Mouse (Mus musculus) left cerebral cortex, postnatal 36 days (tissue): ENCODE results near the gene Rere. TPM values are rescaled to one million over a fixed set of nuclear protein-coding genes. Genes with fewer than 3 reads are reported as not detected.

ENCODE experiments used
- DNase-seq, 2 experiments: peaks; one replicate each; pipeline ENCODE4 v3.0.0; 2021 to 2022; ENCODE audit warnings: low spot score in 2 of 2, mixed read lengths in 1 of 2
- intact Hi-C: fragments of 180-260 bp; cut with DNase I; formaldehyde crosslinking; loops from one replicate; pipeline ENCODE4 v1.15.1; 2025
- total RNA-seq, 2 experiments: library from RNA; stranded (reverse); gene quantifications; 2 replicates each; pipeline ENCODE4 v1.2.3; 2021

Rere gene
- total RNA-seq, 2 experiments from 2014 or later: 86.7 to 131 TPM

DNA sequence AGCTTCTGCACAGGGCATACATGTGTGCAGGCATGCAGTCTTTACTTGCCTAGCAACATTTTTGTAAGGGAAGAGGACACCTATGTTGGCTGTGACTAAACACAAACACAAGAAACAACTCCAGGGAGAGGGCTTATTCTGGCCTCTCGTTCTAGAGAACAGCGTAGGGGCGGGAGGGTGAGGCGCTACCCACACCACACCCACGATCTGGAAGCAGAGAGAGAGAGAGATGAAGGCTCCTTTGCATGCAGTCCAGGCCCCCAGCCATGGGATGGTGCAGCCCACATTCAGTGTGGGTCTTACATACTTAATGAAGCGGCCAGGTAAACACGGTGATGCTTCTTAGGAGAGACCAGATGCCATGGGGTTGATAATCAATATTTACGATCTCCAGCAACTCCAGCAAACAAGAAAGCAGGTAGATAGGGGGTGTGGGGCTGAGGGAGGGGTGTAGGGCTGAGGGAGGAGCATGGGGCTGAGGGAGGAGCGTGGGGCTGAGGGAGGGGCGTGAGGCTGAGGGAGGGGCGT is 371.7 kb downstream of the Rere start:
- intact Hi-C loops: no loop called here

DNA sequence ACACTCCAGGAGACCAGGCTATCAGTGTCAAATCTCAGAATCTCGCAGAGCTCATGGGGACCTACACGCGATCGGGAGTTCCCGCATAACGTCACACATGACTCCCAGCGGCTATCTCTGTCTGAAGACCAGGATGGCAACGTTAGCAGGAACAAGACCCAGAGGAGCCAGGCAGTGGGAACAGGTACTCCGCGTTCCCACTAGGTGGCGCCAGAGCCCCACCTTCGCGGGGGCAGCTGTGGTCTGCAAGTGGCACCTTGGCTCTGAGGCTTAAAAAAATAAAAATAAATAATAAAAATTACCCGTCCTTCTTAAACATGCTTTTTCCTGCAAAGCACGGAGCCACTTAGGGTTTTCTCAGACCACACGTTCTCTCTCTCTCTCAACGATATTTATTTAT is 374.5 kb downstream of the Rere start:
- DNase-seq: peak; percentile 83 to 84
- intact Hi-C loops: loop anchor here (2.0 kb wide), 2 partner anchors 199 to 243 kb away; no protein-coding TSS in a partner anchor

More for the DNA sequence above, 371.7 kb downstream of the Rere start:
- DNase-seq: no peak

DNA sequence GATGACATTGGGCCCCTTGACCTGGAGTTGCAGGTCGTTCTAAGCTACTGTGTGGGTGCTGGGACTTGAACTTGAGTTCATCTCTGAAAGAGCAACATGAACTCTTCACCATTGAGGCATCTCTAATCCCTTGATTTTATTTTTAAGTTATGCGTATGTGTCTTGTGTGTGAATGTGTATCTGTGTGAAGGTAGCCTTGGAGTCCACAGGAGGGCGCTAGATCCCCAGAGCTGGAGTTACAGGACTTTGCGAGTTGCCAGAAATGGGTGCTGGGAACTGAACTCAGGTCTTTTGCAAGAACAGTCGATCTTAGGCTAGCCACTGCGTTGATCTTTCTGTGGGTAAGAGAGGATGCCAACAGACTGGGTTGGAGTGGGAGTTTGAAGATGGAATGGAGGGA is 375.1 kb downstream of the Rere start:
- no peak for DNase-seq

DNA sequence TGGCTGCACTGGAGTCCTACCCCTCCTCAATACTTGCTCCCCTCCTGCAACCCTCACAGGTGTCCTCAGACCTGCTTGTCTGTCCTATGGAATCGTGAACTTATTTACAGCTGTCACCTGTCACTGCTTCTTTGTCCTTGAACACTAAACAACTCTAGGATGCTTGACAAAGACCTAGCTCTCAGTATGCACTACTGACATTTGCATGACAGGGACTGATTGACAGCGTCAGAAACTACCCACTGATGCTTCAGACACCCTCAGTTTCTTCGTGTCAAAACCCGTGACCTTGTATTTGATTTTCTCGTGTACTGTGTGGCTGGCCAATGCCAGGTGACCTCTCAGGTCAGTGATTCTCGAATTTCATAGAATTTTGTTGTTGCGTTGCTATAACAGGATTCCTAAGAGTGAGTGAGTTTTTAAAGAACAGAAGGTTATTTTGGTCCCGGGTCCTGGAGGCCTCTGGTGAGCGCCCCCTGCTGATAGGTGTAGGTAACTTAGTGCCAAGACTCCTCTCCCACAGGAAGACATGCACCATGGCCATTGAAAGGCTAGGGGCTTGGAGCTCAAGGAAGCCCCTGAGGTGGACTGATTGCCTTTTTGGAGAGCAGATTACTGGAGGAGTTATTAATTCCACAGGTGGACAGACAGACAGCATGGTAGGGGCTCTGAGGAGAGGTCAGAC is 378.6 kb downstream of the Rere start:
- DNase-seq: no peak
- intact Hi-C loops: no loop called here

More for the DNA sequence above, 375.1 kb downstream of the Rere start:
- intact Hi-C loops: loop anchor here (2.0 kb wide), 2 partner anchors 198 to 242 kb away; no protein-coding TSS in a partner anchor

DNA sequence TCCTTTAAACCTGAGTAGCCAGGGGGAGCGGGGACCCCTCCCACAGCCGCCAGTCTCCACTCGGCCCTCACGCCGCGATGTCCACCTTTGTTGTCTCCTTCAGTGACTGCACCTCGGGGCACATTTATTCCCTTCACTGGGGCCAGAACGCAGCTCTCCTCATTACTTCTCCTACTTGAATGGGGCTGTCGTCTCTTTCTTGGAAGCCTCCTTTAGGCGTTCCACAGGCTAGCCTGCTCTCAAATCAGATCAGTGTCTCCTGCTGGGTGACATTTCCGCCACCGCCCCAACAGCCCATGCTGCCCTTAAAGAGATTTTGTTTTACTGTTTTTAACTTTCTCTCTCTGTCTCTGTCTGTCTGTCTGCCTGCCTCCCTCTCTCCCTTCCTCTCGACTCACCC is 380.4 kb downstream of the Rere start:
- intact Hi-C loops: no loop called here

DNA sequence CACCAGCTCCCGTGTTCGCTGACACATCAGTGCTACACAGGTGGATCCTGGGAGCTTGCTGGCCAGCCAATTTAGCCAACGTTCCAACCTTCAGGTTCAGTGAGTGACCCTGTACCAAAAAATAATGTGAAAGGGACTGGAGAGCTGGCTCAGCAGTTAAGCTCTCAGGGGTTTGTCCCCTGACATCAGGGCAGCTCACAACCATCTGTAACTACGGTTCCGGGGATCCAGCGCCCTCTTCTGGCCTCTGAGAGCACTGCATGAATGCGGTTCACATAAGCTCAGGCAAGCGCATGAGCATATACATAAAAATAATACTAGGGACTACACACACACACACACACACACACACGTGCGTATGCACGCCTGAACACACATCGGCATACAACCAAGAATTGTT is 381.7 kb downstream of the Rere start:
- intact Hi-C loops: no loop called here

More for the DNA sequence above, 380.4 kb downstream of the Rere start:
- DNase-seq: no peak

DNA sequence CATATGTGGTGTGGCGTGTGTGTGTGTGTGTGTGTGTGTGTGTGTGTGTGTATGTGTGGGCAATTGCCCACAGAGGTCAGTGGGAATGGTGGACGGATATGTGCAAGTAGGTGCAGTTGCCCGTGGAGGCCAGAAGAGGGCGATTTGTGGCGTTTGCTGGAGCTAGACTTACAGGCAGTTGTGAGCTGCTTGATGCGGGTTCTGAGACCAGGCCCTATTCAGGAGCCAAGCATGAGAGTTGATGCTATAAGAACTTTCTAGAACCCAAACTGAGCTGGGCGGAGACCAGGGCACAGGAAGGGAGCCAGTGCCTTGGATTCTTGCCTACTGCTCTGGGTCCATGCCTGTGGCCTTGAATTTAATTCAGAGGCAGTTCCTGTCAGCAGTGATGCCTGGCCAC is 383.3 kb downstream of the Rere start:
- DNase-seq: no peak
- intact Hi-C loops: no loop called here

More for the DNA sequence above, 381.7 kb downstream of the Rere start:
- no peak for DNase-seq

DNA sequence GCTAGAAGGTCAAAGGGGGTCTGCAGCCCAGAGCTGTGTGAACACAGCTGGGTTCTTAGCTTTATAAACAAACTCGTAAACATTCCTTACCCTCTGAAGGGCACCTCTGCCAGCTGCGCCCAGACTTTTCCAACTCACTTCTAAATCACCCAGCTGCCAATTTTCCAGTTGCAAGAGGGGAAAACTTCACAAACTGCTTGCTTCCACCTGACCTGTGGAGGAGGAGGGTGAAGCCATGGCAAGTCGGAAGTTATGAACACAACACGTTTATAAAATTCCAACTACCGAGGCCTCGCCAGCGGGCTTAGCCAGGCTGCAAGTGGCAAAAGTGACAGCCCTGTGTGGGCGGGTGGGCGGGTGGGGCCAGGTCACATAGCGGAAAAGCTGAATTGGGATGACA is 384.4 kb downstream of the Rere start:
- intact Hi-C loops: no loop called here
- no peak for DNase-seq

Other genes starting within 250 kb of the Rere start
- 1 to 10 TPM; 1.5 to 1.6 TPM for gene Gpr157, start 194.3 kb upstream of the Rere start, total RNA-seq
- 1 to 10 TPM; 6.3 to 7.3 TPM for gene Slc2a5, start 162.4 kb upstream of the Rere start, total RNA-seq
- not detected for gene Slc2a7, start 132.7 kb upstream of the Rere start, total RNA-seq
- not detected for gene Car6, start 80.3 kb upstream of the Rere start, total RNA-seq
- 100 to 1,000 TPM; 416 to 459 TPM for gene Eno1, start 44.9 kb upstream of the Rere start, total RNA-seq